Mouse (Mus musculus) layer of hippocampus, adult 8-10 months (tissue): ENCODE results near the gene Chpf. TPM values are rescaled to one million over a fixed set of nuclear protein-coding genes. Genes with fewer than 3 reads are reported as not detected.

ENCODE experiments used
- DNase-seq, 2 experiments: peaks; one replicate each; pipeline ENCODE4 v3.0.0; 2022; ENCODE audit warnings: low spot score in 2 of 2
- total RNA-seq, 4 experiments: library from RNA; stranded (reverse); gene quantifications; 2 replicates each; pipeline ENCODE4 v1.2.4; 2022

Gene Chpf
- total RNA-seq, 4 experiments from 2014 or later, result 71.4 to 79.7 (median 77.2) TPM

DNA sequence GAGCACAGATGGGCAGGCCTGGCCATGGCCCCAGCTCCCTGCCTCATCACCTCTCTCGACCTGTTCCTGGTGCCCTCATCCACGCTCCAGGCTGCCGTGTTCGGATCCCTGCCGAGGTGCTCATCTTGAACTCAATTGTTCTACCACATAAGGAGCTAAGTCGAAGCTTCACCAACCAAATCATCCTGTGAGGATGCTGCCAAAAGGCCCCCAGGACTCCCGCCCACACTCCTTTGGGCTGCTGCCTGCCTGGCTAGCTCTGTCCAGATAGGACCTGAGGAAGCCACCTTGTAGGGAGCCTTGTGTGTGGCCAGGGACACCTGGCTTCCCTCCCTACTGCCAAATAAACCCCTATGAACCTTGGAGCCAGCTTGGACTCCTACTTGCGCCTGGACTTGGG, 36.3 kb downstream of the Chpf start:
- DNase-seq, result no peak

DNA sequence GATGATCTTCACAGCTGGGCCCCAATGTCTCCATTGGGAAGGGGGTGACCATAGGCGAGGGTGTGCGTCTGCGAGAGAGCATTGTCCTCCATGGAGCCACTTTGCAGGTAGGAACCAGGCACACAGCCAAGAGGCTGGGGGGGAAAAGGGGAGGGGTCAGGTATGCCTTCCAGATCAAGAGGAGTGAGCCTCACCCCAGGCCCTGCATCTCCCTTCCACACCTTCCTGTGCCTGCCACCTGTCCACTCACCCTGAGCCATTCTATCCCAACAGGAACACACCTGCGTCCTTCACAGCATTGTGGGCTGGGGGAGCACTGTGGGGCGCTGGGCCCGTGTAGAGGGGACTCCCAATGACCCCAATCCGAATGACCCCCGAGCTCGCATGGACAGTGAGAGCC, 36.9 kb downstream of the Chpf start:
- DNase-seq, result no peak

DNA sequence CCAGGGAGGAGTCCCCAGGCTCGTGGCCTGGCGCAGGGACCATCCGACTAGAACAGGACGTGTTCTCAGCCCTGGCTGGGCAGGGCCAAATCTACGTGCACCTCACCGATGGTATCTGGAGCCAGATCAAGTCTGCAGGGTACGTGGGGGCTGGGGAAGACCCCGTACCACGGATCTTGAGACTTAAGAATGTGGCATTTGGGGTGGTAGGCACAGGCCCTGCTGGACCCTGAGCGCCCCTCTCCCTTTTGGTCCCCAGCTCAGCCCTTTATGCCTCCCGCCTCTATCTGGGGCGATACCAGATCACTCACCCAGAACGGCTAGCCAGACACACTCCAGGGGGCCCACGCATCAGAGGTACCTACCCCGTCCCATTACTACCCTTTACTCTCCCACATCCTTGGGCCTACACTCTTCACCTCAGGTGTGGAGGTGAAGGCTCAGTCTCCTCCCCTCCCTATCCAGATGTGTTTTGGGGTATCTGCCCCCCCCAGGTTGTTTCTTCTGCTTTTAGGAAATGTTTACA, 37.6 kb downstream of the Chpf start:
- DNase-seq, result no peak

DNA sequence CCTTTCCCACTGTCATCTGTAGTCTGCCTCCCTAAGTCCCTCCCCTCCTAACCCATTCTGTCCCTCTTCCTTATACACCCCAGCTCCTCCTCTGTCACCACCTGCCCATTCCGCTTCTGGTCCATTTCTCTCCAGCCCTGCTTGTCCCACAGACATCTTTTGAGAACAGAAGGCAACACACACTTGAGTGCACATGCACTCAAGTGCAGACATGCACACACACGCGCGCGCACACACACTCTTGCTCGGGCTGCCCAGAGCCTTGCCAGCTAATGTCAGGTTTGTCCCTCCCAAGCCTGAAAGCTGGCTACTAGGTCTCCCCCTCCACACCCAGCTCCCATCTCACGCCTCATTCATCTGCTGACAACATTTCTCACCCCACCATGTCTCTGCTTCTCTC, 38.4 kb downstream of the Chpf start:
- no peak for DNase-seq

DNA sequence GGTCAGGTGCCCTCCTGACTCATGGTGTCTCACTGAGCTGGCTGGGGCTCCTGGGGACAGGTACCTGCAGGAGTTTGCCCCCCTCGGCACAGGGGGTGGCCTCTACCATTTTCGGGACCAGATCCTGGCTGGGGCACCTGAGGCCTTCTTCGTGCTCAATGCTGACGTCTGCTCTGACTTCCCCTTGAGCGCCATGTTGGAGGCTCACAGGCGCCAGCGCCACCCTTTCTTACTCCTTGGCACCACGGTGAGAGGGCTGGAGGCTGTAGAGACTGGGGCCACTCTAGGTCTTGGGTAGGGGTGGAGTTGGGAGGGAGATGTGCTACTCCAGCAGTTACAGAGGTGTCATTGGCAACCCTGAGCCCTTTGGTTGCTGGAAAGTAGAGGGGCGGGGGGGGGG, 40.3 kb downstream of the Chpf start:
- no peak for DNase-seq

DNA sequence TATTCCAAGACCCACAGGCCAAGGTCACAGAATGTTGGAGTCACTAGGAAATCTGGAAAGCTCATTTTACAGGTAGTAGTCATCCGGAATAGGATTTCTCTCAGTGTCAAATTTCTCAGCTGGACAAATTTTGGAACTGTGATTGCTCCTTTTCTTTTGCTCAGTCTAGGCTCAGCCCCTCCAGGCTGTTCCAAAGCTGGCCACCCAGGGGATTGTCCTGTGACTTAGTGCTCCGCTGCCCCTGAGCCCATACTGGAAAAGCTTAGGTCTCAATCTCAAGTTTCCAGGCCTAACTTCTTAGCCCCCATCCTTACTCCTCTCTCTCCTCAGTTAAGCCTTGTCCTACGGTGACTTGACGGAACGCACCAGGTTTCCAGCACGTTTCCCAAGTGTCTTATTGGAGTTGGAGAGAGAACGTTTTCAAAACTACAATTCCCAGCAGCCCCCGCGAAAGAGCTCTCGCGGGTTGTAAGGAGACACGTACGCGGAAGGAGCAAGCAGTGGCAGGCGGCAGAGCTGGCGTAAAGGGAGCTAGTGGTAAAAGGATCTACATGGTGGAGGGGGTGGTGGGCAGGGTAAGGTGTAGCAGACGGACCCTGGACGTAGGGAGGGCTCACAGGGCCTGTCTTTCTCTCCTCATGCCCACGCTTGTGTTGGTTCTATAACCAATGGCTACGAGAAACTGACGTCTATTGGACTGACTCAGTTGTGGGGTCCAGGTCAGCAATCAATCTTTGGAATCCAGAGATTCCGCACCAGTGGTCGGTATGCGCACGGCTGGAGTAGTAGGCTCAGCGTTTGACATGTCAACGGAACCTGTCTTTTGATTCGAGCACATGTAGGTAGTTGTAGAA, 43.4 kb downstream of the Chpf start, which contains the start of gene Gmppa:
Gmppa (plus strand) TSS at position 456 of the 854 bp plus-strand sequence.
- DNase-seq, result peak; percentile 74 to 79

DNA sequence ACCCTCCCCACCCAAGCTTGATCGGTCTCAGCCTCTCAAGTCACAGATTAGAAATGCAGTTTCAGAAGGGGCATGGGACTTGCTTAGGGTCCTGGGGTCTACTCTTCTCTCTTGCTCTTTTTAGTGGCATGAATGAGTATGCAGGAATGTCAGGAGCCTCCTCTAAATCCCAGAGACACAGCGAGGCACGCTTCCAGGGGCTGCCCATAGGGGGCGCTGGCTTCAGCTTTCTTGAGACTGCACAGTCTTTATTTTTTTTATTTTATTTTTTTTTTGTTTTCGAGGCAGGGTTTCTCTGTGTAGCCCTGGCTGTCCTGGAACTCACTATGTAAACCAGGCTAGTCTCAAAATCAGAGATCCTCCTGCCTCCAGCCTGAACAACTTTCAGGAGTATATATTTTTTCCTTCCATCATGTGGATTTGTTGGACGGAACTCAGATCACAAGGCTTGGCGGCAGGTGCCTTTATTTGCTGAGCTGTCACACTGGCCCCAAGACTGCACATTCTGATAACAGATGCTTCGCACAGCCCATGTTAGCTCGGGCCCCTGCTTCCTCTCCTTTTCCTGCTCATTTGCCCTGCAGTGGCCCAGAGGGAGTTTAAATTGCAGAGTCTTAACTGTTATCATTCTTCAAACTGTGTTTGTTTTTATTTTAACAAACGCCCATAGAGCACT, 53.2 kb downstream of the Chpf start:
- DNase-seq, result peak in 1 of 2 experiments; percentile 45

Other genes starting within 250 kb of the Chpf start
- not detected for gene A630095N17Rik, start 247.2 kb downstream of the Chpf start, total RNA-seq
- gene Dnajb2, start 242.9 kb downstream of the Chpf start, total RNA-seq, result 100 to 1,000 TPM in 1 of 4 experiments, 10 to 100 TPM in 3; 83.1 to 108 (median 93.1) TPM
- 100 to 1,000 TPM; 360 to 457 (median 395) TPM for gene Ptprn, start 214.8 kb downstream of the Chpf start, total RNA-seq
- 100 to 1,000 TPM; 102 to 169 (median 125) TPM for gene Resp18, start 200.9 kb downstream of the Chpf start, total RNA-seq
- 10 to 100 TPM; 41.2 to 49.8 (median 45.4) TPM for gene Dnpep, start 161.3 kb downstream of the Chpf start, total RNA-seq
- 1 to 10 TPM in 3 of 4 experiments, under 1 TPM in 1; 0.60 to 1.9 (median 1.5) TPM for gene Des, start 119.0 kb downstream of the Chpf start, total RNA-seq
- 100 to 1,000 TPM; 168 to 185 (median 182) TPM for gene Speg, start 104.0 kb downstream of the Chpf start, total RNA-seq
- gene Gmppa, start 43.4 kb downstream of the Chpf start, total RNA-seq, result 10 to 100 TPM; 58.3 to 77.2 (median 72.7) TPM
- 1 to 10 TPM; 5.8 to 6.6 (median 6.0) TPM for gene Asic4, start 28.9 kb downstream of the Chpf start, total RNA-seq
- 10 to 100 TPM; 49.1 to 64.8 (median 55.6) TPM for gene Tmem198, start 225 bp upstream of the Chpf start, total RNA-seq
- 10 to 100 TPM; 20.8 to 25.7 (median 23.1) TPM for gene Obsl1, start 27.1 kb upstream of the Chpf start, total RNA-seq
- gene Inha, start 27.8 kb upstream of the Chpf start, total RNA-seq, result 10 to 100 TPM; 13.0 to 19.2 (median 16.8) TPM
- gene Stk11ip, start 42.2 kb upstream of the Chpf start, total RNA-seq, result 10 to 100 TPM; 26.8 to 36.5 (median 30.1) TPM
- 100 to 1,000 TPM; 110 to 153 (median 129) TPM for gene Slc4a3, start 67.0 kb upstream of the Chpf start, total RNA-seq